Mouse (Mus musculus) liver, adult 2 months (tissue): ENCODE results near the gene Slc25a34.

Experiments
- CTCF ChIP-seq: fragments of 200-500 bp; IDR thresholded peaks from 2 replicates; pipeline ENCODE4 v1.5.1; 2011; ENCODE audit warnings: low read depth, low read length, control low read depth
- POLR2A ChIP-seq: fragments of 200-500 bp; IDR thresholded peaks from 2 replicates; pipeline ENCODE4 v1.6.1; 2011; ENCODE audit warnings: low read length, control low read depth; ENCODE audit not compliant: insufficient read depth; ENCODE audit errors: extremely low read depth

DNA sequence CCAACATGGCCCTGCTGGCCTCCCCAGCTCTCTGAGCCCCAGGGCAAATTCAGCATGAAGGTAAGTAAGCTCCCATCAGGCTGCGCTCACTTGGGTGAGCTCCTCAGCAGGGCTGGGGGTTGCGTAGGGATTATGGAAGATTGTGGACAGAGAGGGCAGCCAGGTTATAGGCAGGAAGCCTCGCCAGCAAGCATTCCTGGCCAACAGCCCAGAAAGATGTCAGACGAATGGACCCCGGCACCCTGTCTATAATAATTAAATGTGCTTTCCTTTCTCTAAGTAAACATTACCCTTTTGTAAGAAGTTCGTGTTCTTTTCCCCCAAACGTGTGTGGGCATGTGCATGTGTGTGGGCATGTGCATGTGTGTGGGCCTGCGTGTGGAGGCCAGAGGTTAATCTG, 19.1 kb downstream of the Slc25a34 start:
- no peak for TF ChIP-seq POLR2A
- no peak for TF ChIP-seq CTCF
